Mouse (Mus musculus) limb, embryonic 11.5 days (tissue): ENCODE data around the gene Car5a. TPM values are rescaled to one million over a fixed set of nuclear protein-coding genes. Genes with fewer than 3 reads are reported as not detected.

Source experiments
- ATAC-seq: fragments of 200-750 bp; cut with Nextera tagmentation; 2 replicates; pipeline ENCODE4 v1.8.0; 2017; ENCODE audit warnings: low read depth; ENCODE audit not compliant: insufficient number of reproducible peaks, low FRiP score, low TSS enrichment
- DNase-seq: peaks from one replicate; pipeline ENCODE4 v3.0.0-alpha.2; 2015; ENCODE audit warnings: low spot score
- H3K27ac ChIP-seq: fragments of 300-500 bp; sonication (generic); replicated peaks from 2 replicates; pipeline ENCODE4 v1.5.1; 2014; ENCODE audit warnings: low read depth, mild to moderate bottlenecking, low read length
- H3K27me3 ChIP-seq: fragments of 300-500 bp; sonication (generic); 2 replicates; pipeline ENCODE4 v1.6.1; 2014; ENCODE audit warnings: mild to moderate bottlenecking, low read length, mixed read lengths; ENCODE audit not compliant: control insufficient read depth, insufficient read depth
- H3K36me3 ChIP-seq: fragments of 300-500 bp; sonication (generic); 2 replicates; pipeline ENCODE4 v1.6.1; 2014; ENCODE audit warnings: mild to moderate bottlenecking, low read length, moderate library complexity, mixed read lengths; ENCODE audit not compliant: control insufficient read depth, insufficient read depth
- H3K4me1 ChIP-seq: fragments of 300-500 bp; sonication (generic); 2 replicates; pipeline ENCODE4 v1.6.1; 2014; ENCODE audit warnings: low read length, mixed read lengths; ENCODE audit not compliant: control insufficient read depth, insufficient read depth
- H3K4me2 ChIP-seq: fragments of 300-500 bp; sonication (generic); 2 replicates; pipeline ENCODE4 v1.6.1; 2014; ENCODE audit warnings: low read depth, mild to moderate bottlenecking, moderate library complexity; ENCODE audit not compliant: severe bottlenecking
- H3K4me3 ChIP-seq: fragments of 300-500 bp; sonication (generic); 2 replicates; pipeline ENCODE4 v1.5.1; 2014; ENCODE audit warnings: low read depth, low read length
- H3K9ac ChIP-seq: fragments of 300-500 bp; sonication (generic); 2 replicates; pipeline ENCODE4 v1.6.1; 2014; ENCODE audit warnings: mild to moderate bottlenecking, low read length
- H3K9me3 ChIP-seq: fragments of 300-500 bp; sonication (generic); 2 replicates; pipeline ENCODE4 v1.6.1; 2016; ENCODE audit warnings: low read length; ENCODE audit not compliant: control insufficient read depth
- WGBS: fragments of 180-500 bp; shearing (Covaris S2); extraction: QIAGEN DNeasy Blood & Tissue Kit; methylation state at CpG from one replicate; pipeline ENCODE4 v1.1.7; 2014; 5-methylcytosine and 5-hydroxymethylcytosine counted together
- polyA plus RNA-seq: library from polyadenylated mRNA; unstranded; fragments of >200 nt; fragmentation: Nextera tagmentation; extraction: Ambion mirVana; gene quantifications from 2 replicates; pipeline ENCODE4 v1.2.1, GENCODE M21; 2014

Car5a gene
- polyA plus RNA-seq, 1 experiment from 2014 or later: not detected

DNA sequence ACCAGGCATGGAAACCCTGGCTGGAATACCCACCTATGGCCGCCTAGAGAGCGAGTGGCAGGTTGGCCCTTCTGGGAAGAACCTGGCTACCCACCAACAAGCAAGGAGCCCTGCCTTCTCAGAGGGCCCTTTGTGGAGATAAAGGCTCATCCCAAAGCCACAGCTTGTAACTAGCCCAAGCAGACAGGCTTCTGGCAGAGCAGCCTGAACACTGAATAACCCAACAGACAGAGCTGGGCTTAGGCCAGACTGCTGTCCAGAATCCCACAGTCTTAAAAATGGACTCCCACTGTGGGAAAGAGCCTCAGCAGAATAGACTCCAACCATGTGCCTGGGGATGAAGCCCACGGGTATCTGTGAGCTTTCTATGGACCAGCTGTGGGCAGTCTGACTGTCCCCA lies 60.5 kb downstream of the Car5a start:
- H3K27me3 ChIP-seq: no peaks in the 10 kb centered on the region
- no peak overlapping the region for H3K27ac ChIP-seq
- H3K4me3 ChIP-seq: no peak overlapping the region
- peaks cover 13% of the 10 kb centered on the region for H3K36me3 ChIP-seq
- no peak overlapping the region for H3K9ac ChIP-seq
- H3K9me3 ChIP-seq: no peaks in the 10 kb centered on the region
- ATAC-seq (no peak), DNase-seq (no peak)
- no peaks in the 10 kb centered on the region for H3K4me1 ChIP-seq
- no peak overlapping the region for H3K4me2 ChIP-seq
- 87% methylated on average over 3 of the region's 3 CpGs for WGBS

DNA sequence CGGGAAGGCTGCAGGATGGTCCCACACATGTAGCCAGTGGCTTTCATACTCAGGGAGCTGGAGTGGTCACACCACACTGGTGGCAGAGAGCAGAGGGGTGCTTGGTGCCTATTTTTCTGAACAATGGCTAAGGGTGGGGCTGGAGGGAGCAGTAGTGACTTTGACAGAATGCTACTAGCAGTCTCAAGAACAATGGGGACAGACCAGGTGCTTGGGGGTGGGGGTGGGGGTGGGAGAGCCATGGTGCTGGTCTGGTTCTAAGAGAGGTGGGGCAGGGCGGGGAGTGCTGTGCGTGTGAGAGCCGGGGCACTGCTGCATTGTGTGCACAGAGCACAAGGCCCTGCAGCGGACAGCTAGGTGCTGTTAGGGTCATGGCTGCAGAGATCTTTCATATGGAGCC lies 62.8 kb downstream of the Car5a start:
- H3K4me3 ChIP-seq: no peak overlapping the region
- H3K4me2 ChIP-seq: no peak overlapping the region
- ATAC-seq (no peak), DNase-seq (no peak)
- no peaks in the 10 kb centered on the region for H3K4me1 ChIP-seq
- H3K36me3 ChIP-seq: peaks cover 13% of the 10 kb centered on the region
- H3K9me3 ChIP-seq: no peaks in the 10 kb centered on the region
- 85% methylated on average over 5 of the region's 5 CpGs for WGBS
- H3K27me3 ChIP-seq: no peaks in the 10 kb centered on the region
- H3K9ac ChIP-seq: no peak overlapping the region
- H3K27ac ChIP-seq: no peak overlapping the region

DNA sequence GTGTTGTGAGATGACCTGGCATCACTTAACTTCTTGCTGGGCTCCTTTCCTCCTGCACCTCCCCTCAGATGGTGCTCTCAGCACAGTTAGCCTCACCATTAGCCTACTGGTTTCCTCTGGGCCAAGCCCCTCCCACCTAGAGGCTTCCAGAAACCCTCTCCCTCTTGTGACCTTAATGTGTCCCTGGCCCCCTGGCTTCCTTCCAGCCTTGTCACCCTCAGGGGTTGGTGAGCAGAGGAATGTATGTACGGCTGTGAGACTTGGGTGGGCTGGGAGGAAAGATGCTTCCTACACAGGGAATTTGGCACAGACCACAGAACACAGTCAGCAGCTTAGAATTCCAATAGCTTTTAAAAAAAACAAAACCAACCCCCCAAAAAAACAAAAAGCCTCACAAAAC lies 63.9 kb downstream of the Car5a start:
- no peak for DNase-seq
- no peak for ATAC-seq
- H3K27ac ChIP-seq: no peak overlapping the region
- no peak overlapping the region for H3K9ac ChIP-seq
- no peak overlapping the region for H3K4me2 ChIP-seq
- 73% methylated on average over 1 of the region's 1 CpGs for WGBS
- H3K9me3 ChIP-seq: no peaks in the 10 kb centered on the region
- no peaks in the 10 kb centered on the region for H3K27me3 ChIP-seq
- H3K4me1 ChIP-seq: no peaks in the 10 kb centered on the region
- peaks cover 9% of the 10 kb centered on the region for H3K36me3 ChIP-seq
- no peak overlapping the region for H3K4me3 ChIP-seq

DNA sequence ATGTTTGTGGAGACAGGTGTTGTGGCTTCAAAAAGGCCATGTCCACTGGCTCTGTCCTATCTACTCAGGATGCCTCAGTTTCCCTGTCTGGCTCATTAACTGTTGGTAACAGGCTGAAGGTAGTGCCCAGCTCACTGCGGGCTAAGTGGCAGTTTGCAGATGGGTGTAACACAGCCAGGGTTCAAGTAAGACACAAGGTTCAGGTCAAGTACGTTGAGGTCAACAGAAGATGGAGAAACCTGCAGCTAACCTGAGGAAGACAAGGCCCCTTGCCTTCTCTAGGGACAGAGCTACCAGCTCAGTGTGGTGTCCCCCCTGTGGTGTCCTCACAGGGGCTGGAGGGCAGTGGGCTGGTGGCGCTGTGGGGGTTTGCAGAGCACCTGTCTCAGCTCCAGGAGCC lies 65.0 kb downstream of the Car5a start:
- 85% methylated on average over 3 of the region's 3 CpGs for WGBS
- no peak for ATAC-seq

DNA sequence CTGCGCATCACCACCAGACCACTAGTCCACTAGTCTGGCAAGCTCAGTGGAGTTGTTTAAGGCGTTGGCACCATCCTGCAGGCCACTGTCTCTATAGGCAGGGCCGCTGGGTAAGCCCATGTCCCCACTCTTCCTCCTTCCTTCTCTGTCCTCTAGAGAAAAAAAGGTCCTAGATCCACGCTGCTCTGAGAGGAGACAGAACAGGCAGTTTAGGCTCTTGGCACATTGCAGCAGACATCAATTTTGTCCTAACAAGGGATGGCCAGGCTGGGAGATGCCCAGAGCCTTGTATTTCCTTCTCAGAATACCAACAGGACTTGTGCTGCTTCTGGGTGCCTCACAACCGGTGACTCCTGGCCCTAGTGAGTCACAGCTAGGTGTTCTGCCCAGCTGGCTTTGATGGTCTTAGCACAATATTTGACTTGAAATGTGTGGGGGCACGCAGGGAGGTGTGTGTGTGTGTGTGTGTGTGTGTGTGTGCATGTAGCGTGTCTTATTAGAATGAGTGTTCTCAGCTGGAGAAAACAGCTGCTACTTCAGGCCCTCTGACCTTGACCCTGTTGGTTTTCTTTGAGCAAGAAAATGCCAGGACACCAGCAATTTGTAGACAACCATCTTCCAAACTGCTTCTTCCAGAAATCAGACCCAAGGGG lies 66.8 kb downstream of the Car5a start:
- WGBS: 94% methylated on average over 7 of the region's 7 CpGs
- H3K27ac ChIP-seq: no peak overlapping the region
- peaks cover under 1% of the 10 kb centered on the region; the same call in 1 of the 2 replicates for H3K36me3 ChIP-seq
- DNase-seq (no peak), ATAC-seq (no peak)
- no peak overlapping the region for H3K4me2 ChIP-seq
- peaks cover 12% of the 10 kb centered on the region for H3K4me1 ChIP-seq
- no peak overlapping the region for H3K4me3 ChIP-seq
- H3K9ac ChIP-seq: 0 out of 2 replicates have a peak overlapping the region, but pooled peaks have one; percentile 7
- H3K27me3 ChIP-seq: no peaks in the 10 kb centered on the region
- no peaks in the 10 kb centered on the region for H3K9me3 ChIP-seq

More for the DNA sequence above, 65.0 kb downstream of the Car5a start:
- H3K9me3 ChIP-seq: no peaks in the 10 kb centered on the region
- H3K36me3 ChIP-seq: peaks cover 8% of the 10 kb centered on the region
- peaks cover 7% of the 10 kb centered on the region for H3K4me1 ChIP-seq
- H3K4me2 ChIP-seq: no peak overlapping the region
- no peaks in the 10 kb centered on the region for H3K27me3 ChIP-seq
- no peak overlapping the region for H3K4me3 ChIP-seq
- no peak overlapping the region for H3K27ac ChIP-seq
- no peak overlapping the region for H3K9ac ChIP-seq
- no peak for DNase-seq

DNA sequence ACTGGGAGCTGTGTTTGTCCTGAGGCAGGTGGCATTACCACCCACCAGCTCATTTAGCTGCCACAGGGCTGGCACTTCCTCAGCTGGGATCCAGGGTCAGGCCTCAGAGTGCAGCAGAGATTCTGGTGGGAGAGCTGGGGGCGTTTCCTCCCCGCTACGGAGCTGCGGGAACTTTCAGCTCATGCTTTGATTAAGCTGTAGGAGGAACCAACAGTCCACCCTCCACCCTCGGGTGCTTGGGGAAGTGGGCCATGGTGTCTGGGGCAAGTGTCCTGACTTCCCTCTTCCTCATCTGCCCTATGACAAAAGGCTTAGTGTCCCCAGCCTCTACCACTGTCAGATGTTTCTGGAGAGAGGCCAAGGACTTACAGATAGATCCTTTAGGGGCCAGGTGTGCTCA lies 67.5 kb downstream of the Car5a start:
- Histone ChIP-seq H3K27me3 (no peaks in the 10 kb centered on the region), H3K27ac (no peak overlapping the region), H3K4me3 (no peak overlapping the region), H3K4me2 (no peak overlapping the region), H3K9ac (no peak overlapping the region), H3K9me3 (no peaks in the 10 kb centered on the region), H3K36me3 (no peaks in the 10 kb centered on the region), H3K4me1 (peaks cover 17% of the 10 kb centered on the region)
- 78% methylated on average over 5 of the region's 5 CpGs for WGBS
- ATAC-seq (no peak), DNase-seq (no peak)

DNA sequence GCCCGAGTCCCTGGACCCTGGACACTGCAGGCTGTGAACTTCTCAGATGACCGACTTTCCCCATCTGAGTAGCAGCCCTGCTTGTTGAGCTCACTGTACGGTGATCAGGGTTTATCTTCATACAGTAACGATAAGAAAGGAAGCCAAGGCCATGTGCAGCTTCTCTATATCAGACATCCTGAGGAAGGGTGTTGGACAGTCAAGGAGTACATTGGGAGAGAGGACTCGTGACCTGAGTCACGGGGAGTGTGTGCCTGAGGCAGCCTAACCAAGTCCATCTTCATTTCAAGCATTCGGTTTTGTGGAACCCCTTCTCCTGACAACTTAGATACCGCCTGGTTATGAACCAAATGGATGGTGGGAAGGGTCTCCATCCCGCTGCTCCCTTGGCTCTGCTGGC lies 69.2 kb downstream of the Car5a start:
- Histone ChIP-seq H3K4me3 (no peak overlapping the region), H3K27ac (no peak overlapping the region), H3K4me2 (no peak overlapping the region), H3K27me3 (no peaks in the 10 kb centered on the region), H3K36me3 (no peaks in the 10 kb centered on the region), H3K9me3 (no peaks in the 10 kb centered on the region), H3K4me1 (peaks cover 20% of the 10 kb centered on the region), H3K9ac (no peak overlapping the region)
- DNase-seq: no peak
- WGBS: 91% methylated on average over 9 of the region's 9 CpGs
- ATAC-seq: no peak

DNA sequence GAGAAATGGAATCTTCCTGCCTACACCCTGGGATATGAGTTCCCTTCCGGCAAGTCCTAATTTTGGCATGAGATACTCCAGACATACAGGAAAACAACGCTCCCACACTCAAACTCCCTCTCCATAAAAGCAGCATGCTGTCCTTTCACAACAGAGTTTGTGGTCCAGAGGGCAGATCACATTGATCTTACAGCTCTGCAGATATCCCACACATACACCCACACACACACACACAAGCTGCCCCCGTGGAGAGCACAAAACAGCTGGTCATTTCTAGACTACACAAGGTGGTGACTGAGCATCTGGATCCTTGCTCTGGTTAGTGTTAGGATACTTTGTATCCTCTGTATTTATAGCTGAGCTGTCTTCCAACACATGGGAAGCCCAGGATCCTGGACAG lies 69.7 kb downstream of the Car5a start:
- DNase-seq (no peak), ATAC-seq (no peak)
- Histone ChIP-seq H3K36me3 (no peaks in the 10 kb centered on the region), H3K4me3 (no peak overlapping the region), H3K27ac (no peak overlapping the region), H3K27me3 (no peaks in the 10 kb centered on the region), H3K9me3 (no peaks in the 10 kb centered on the region), H3K9ac (no peak overlapping the region), H3K4me1 (peaks cover 20% of the 10 kb centered on the region), H3K4me2 (no peak overlapping the region)
- 45% methylated on average over 3 of the region's 3 CpGs for WGBS

DNA sequence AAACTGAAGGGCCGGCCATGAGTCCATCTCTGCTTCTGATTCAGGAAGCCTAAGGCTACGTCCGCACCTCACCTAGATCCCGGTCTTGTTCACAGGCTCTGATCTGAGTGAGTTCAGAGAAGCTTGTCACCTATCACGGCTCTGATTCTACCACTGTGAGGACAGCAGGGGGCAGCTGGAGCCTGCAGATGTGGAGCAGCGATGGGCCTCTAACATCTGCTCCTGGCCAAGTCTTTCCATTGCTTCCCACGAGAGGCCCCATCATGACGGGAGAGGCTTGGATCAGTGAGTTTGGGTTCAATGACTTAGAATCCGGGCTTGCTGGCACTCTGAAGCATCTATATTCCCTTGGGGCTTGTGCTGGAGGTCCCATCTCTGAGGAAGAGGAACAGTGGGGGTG lies 70.7 kb downstream of the Car5a start:
- ATAC-seq (no peak), DNase-seq (peak; percentile 61)
- no peak overlapping the region for H3K4me2 ChIP-seq
- H3K9ac ChIP-seq: no peak overlapping the region
- no peaks in the 10 kb centered on the region for H3K36me3 ChIP-seq
- no peak overlapping the region; the same call in 1 of the 2 replicates for H3K27ac ChIP-seq
- H3K27me3 ChIP-seq: no peaks in the 10 kb centered on the region
- H3K9me3 ChIP-seq: no peaks in the 10 kb centered on the region
- no peak overlapping the region for H3K4me3 ChIP-seq
- 54% methylated on average over 9 of the region's 9 CpGs for WGBS
- H3K4me1 ChIP-seq: peaks cover 20% of the 10 kb centered on the region
